Mouse (Mus musculus): ENCODE data around the gene Papln.

DNA sequence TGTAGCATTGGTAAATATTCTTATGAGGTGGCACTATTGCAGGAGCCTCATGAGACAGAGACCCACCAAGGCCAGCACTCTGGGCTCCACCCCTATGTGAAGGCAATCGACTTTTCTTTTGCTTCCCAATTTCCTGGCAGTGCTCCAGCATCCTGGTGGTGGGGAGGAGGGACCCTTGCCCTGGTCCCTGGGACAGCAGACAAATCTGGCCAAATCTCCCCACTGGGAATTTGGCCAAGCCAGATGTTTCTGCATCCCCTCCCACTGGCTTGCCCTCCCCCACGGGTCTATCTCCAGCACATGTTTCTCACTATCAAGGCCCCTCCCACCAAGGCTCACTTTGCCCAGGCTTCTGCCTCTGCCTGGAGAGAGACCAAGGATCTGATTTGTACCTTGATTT is 10.9 kb upstream of the Papln start:
- no peak for TF ChIP-seq POLR2A (IDR thresholded peaks at IDR 0.05; ENCODE audit: borderline replicate concordance, extremely low read depth, low read depth, low read length)
- no peak for TF ChIP-seq CTCF (IDR thresholded peaks at IDR 0.05; ENCODE audit: insufficient read depth, low read length)
